Mouse (Mus musculus) limb, embryonic 14.5 days (tissue): Measurements from ENCODE around the gene Ago1. TPM values are rescaled to one million over a fixed set of nuclear protein-coding genes. Genes with fewer than 3 reads are reported as not detected.

Experiments
- ATAC-seq: fragments of 200-750 bp; cut with Nextera tagmentation; 2 replicates; pipeline ENCODE4 v1.8.0; 2017; ENCODE audit warnings: low read depth, moderate number of reproducible peaks, moderate TSS enrichment; ENCODE audit not compliant: low FRiP score
- DNase-seq: peaks from one replicate; pipeline ENCODE4 v3.0.0-alpha.2; 2015; ENCODE audit warnings: low spot score
- H3K27ac ChIP-seq: fragments of 300-500 bp; sonication (generic); replicated peaks from 2 replicates; pipeline ENCODE4 v1.5.1; 2014; ENCODE audit warnings: low read depth, mild to moderate bottlenecking, low read length, moderate library complexity, mixed read lengths
- H3K27me3 ChIP-seq: fragments of 300-500 bp; sonication (generic); 2 replicates; pipeline ENCODE4 v1.6.1; 2014; ENCODE audit warnings: low read length, mixed read lengths; ENCODE audit not compliant: control insufficient read depth, insufficient read depth
- H3K36me3 ChIP-seq: fragments of 300-500 bp; sonication (generic); 2 replicates; pipeline ENCODE4 v1.6.1; 2014; ENCODE audit warnings: mild to moderate bottlenecking, low read length, moderate library complexity, mixed read lengths; ENCODE audit not compliant: control insufficient read depth, insufficient read depth
- H3K4me1 ChIP-seq: fragments of 300-500 bp; sonication (generic); 2 replicates; pipeline ENCODE4 v1.6.1; 2014; ENCODE audit warnings: antibody characterized with exemption, low read length, mixed read lengths; ENCODE audit not compliant: control insufficient read depth, insufficient read depth
- H3K4me2 ChIP-seq: fragments of 300-500 bp; sonication (generic); replicated peaks from 2 replicates; pipeline ENCODE4 v1.6.1; 2014; ENCODE audit warnings: low read depth, mild to moderate bottlenecking, low read length, moderate library complexity; ENCODE audit not compliant: severe bottlenecking
- H3K4me3 ChIP-seq: fragments of 300-500 bp; sonication (generic); replicated peaks from 2 replicates; pipeline ENCODE4 v1.5.1; 2014; ENCODE audit warnings: low read length
- H3K9ac ChIP-seq: fragments of 300-500 bp; sonication (generic); 2 replicates; pipeline ENCODE4 v1.6.1; 2014; ENCODE audit warnings: mild to moderate bottlenecking, low read depth, low read length, moderate library complexity; ENCODE audit not compliant: severe bottlenecking
- H3K9me3 ChIP-seq: fragments of 300-500 bp; sonication (generic); 2 replicates; pipeline ENCODE4 v1.6.1; 2016; ENCODE audit warnings: low read length; ENCODE audit not compliant: control insufficient read depth
- POLR2A ChIP-seq: fragments of 200-500 bp; IDR thresholded peaks from 2 replicates; pipeline ENCODE4 v1.8.0; 2012; ENCODE audit warnings: inconsistent platforms, mild to moderate bottlenecking, moderate library complexity, borderline replicate concordance; ENCODE audit not compliant: insufficient read depth, insufficient read length; ENCODE audit errors: extremely low read depth
- WGBS: fragments of 180-500 bp; shearing (Covaris S2); extraction: QIAGEN DNeasy Blood & Tissue Kit; methylation state at CpG from one replicate; pipeline ENCODE4 v1.1.7; 2014; 5-methylcytosine and 5-hydroxymethylcytosine counted together
- polyA plus RNA-seq, 2 experiments: library from polyadenylated mRNA; depleted of rRNA in 1 of 2; stranded (reverse) in 1 of 2; unstranded in 1 of 2; fragments of >200 nt; fragmentation: Nextera tagmentation in 1 of 2; extraction: Ambion mirVana in 1 of 2; gene quantifications; 2 replicates each; pipeline versions ENCODE4 v1.2.1 to v1.2.3; 2012 to 2014

Ago1 gene
- 22.6 and 25.9 TPM in 2 replicates for polyA plus RNA-seq (2012; rRNA removed)
- 7.2 and 9.2 TPM in 2 replicates for polyA plus RNA-seq (2014; fragmentation: Nextera tagmentation; extraction: Ambion mirVana)

- DNase-seq: peak; percentile 93
- peaks cover 20% of the 10 kb centered on the region for H3K4me1 ChIP-seq
- peak within 1 kb of the TSS; percentile 78 for H3K27ac ChIP-seq
- peak; percentile 87 for ATAC-seq
- no peaks in the 10 kb centered on the region for H3K9me3 ChIP-seq
- H3K4me2 ChIP-seq: peak within 1 kb of the TSS; percentile 81
- no peak for TF ChIP-seq POLR2A
- WGBS: under 1% methylated on average over 45 of the region's 55 CpGs
- H3K4me3 ChIP-seq: peak within 1 kb of the TSS; percentile 89
- H3K27me3 ChIP-seq: no peaks in the 10 kb centered on the region
- H3K36me3 ChIP-seq: no peaks in the 10 kb centered on the region
- peak within 1 kb of the TSS; percentile 80 for H3K9ac ChIP-seq
Measured at GRCm38 (mm10) chr4:126468285-126468901, at the start of gene Ago1. Ago1 (minus strand) TSS chr4:126468583.

GRCm38 (mm10) chr4:126512308-126513066, 44.1 kb upstream of the Ago1 start:
- Histone ChIP-seq H3K4me1 (no peaks in the 10 kb centered on the region), H3K9ac (no peak overlapping the region), H3K36me3 (peaks cover 20% of the 10 kb centered on the region), H3K27me3 (no peaks in the 10 kb centered on the region), H3K4me3 (no peak overlapping the region), H3K9me3 (no peaks in the 10 kb centered on the region), H3K27ac (no peak overlapping the region), H3K4me2 (no peak overlapping the region)
- no peak for TF ChIP-seq POLR2A
- 71% methylated on average over 6 of the region's 6 CpGs for WGBS
- no peak for ATAC-seq
- DNase-seq: no peak

DNA sequence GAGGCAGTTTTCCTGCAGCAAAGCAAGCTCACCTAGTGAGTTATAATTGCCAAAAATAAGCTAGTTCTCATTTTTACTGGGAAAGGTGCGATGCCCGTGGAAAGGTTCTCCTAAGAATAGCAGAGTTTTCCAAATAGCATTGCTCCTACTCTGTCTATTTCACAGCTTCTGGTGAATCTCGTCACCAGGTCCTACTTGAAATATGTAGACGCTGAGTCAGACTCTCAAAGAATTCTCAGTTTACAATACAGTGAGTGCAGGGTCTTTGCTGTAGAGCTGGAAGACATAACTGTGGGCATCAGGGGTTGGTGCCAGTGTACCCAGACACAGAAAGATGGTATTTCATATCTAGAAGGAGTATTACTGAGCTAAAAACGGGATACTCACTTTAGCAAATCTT, 42.6 kb upstream of the Ago1 start:
- TF ChIP-seq POLR2A: no peak
- DNase-seq (no peak), ATAC-seq (no peak)
- 86% methylated on average over 5 of the region's 5 CpGs for WGBS
- no peak overlapping the region for H3K9ac ChIP-seq
- no peaks in the 10 kb centered on the region for H3K27me3 ChIP-seq
- H3K36me3 ChIP-seq: peaks cover 24% of the 10 kb centered on the region
- no peak overlapping the region for H3K4me3 ChIP-seq
- H3K4me1 ChIP-seq: no peaks in the 10 kb centered on the region
- no peak overlapping the region for H3K27ac ChIP-seq
- no peaks in the 10 kb centered on the region for H3K9me3 ChIP-seq
- no peak overlapping the region for H3K4me2 ChIP-seq

GRCm38 (mm10) chr4:126509072-126509471, 40.7 kb upstream of the Ago1 start:
- 87% methylated on average over 2 of the region's 2 CpGs for whole genome bisulfite sequencing
- Histone ChIP-seq H3K4me3 (no peak overlapping the region), H3K36me3 (peaks cover 24% of the 10 kb centered on the region), H3K27ac (no peak overlapping the region), H3K9ac (no peak overlapping the region), H3K9me3 (no peaks in the 10 kb centered on the region), H3K4me2 (no peak overlapping the region), H3K4me1 (no peaks in the 10 kb centered on the region), H3K27me3 (no peaks in the 10 kb centered on the region)
- DNase-seq: no peak
- no peak for TF ChIP-seq POLR2A
- no peak for ATAC-seq

DNA sequence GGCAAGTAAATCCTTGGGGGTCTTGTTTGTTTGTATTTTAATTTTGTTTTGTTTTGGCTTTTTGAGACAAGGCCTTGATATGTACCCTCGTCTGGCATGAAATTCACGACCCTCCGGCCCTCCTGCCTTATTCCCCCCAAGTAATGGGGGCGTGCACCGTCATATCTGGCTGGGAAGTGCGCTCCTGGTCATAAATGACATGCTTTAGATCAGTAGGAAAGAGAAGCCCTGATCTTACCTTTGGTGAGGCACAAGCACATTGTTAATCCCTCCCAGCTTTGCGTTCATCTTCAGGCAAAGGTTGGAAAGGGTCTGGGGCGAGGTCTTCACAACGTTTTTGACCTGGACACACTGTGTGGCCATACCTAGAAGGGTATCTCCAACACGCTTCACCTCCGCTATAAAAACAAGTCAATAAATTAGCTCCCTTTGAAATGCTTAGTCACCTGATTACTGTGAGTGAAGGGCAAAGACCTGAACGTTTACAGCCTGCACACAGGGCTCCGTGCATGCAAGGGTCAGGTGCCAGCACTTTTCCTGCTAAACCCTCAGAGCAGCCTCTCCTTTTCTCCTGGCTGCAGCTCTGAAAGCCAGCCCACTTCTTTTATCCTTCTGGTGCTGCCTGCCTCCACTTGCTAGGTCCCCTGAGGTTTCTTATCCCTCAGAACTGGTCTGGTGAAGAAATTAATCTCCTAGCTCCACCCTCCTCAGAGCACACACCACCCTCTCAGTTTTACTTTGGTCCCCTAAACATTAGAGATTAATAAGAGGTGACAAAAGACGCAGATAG, 39.9 kb upstream of the Ago1 start:
- TF ChIP-seq POLR2A: no peak
- no peak overlapping the region for H3K27ac ChIP-seq
- ATAC-seq: no peak

More for the DNA sequence above, 39.9 kb upstream of the Ago1 start:
- H3K36me3 ChIP-seq: peaks cover 24% of the 10 kb centered on the region
- no peak overlapping the region for H3K9ac ChIP-seq
- no peaks in the 10 kb centered on the region for H3K4me1 ChIP-seq
- H3K9me3 ChIP-seq: no peaks in the 10 kb centered on the region
- H3K4me3 ChIP-seq: no peak overlapping the region
- H3K4me2 ChIP-seq: no peak overlapping the region
- no peaks in the 10 kb centered on the region for H3K27me3 ChIP-seq
- no peak for DNase-seq
- WGBS: 56% methylated on average over 14 of the region's 14 CpGs
